Mouse (Mus musculus): ENCODE measurements at regions not wholly inside any gene's neighbourhood (a gene's known extent, or its start where the extent isn't known, plus 50 kb on each side); places are given as distances from the start of the nearest gene placed in this dataset.

DNA sequence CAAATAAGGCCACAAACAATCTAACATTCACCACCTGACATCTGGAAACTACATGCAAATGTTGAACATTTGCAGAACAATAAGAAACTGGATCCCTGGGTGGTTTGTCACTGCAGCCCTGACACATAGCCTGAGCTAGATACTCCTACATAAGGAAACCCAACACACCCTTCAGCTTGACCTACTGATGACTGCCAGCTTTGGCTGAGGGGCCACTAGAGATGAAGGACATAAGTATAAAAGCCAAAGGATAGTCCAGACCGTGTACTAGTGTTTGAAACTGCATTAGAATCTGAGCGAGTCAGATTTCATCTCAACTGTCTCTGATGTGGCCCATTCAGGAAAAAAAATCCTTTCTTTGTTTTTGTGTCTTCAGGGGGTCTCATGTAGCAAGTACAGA, 355.1 kb downstream of the 1700129C05Rik start:
- TF ChIP-seq CTCF (IDR thresholded peaks at IDR 0.05; ENCODE audit: control insufficient read depth, insufficient read depth, insufficient read length) (no peak), MAX (IDR thresholded peaks at IDR 0.05) (no peak), USF1 (IDR thresholded peaks at IDR 0.05; ENCODE audit: low read depth) (no peak), MYOG (IDR thresholded peaks at IDR 0.05; ENCODE audit: control insufficient read depth, extremely low read depth, insufficient read length) (no peak), CEBPB (IDR thresholded peaks at IDR 0.05; ENCODE audit: low read depth) (no peak), MYOD1 (IDR thresholded peaks at IDR 0.05; ENCODE audit: control insufficient read depth, insufficient read length, low read depth) (no peak), FOSL1 (IDR thresholded peaks at IDR 0.05; ENCODE audit: insufficient read depth, low read length, poor library complexity, severe bottlenecking) (no peak)

Data from C2C12 (cell line).